Comparison of ENCODE assay signal across 8 mouse cellular contexts in the genomic region with DNA sequence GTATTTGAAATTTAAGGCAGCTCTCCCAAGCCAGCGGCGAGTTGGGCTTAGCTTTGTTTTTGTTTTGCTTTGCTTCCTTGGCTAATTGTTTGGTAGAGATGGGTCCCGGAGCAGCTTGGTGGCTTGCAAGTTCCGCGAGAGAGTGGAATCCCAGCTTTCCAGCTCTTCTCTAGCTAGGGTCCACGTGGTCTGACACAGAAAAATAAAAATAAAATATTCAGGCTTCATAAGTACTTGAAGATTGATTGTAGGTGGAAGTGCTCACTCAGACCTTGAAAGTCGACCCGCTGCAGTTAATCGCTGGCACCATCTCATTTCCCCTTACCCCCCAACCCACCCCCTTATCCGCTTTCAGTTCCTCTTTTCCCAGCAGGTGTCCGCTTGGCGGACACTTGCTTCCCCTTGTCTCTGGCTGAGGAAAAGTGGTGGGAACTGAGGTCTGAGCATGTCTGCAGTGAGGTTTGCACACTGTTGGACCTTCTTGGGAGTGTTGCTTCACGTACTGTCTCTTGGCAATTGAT.
DNase-seq lines count a peak whose midpoint lies in the region; ATAC-seq and TF ChIP-seq lines count a peak whose summit lies in the region.

No protein-coding gene starts in this region.

- no peaks in the 10 kb centered on the region for H3K27me3 ChIP-seq in heart, embryonic 12.5 days (replicated peaks)
- H3K27me3 ChIP-seq in kidney, embryonic 16.5 days (ENCODE audit: insufficient read depth, low read length): no peaks in the 10 kb centered on the region

- peak; percentile 27; the same call in 1 of the 2 replicates for ATAC-seq in heart, embryonic 12.5 days (ENCODE audit: insufficient number of reproducible peaks, low FRiP score)
- peak; percentile 69 for ATAC-seq in kidney, embryonic 16.5 days (ENCODE audit: low FRiP score, low TSS enrichment)

- H3K36me3 ChIP-seq in heart, embryonic 12.5 days: no peaks in the 10 kb centered on the region
- H3K36me3 ChIP-seq in kidney, embryonic 16.5 days (ENCODE audit: insufficient read depth, low read length): no peaks in the 10 kb centered on the region

- WGBS in heart, embryonic 12.5 days: 2% methylated on average over 13 of the region's 13 CpGs
- WGBS in kidney, embryonic 16.5 days: 3% methylated on average over 13 of the region's 13 CpGs

- peaks cover 37% of the 10 kb centered on the region for H3K4me1 ChIP-seq in bone marrow macrophage, adult 2 months (ENCODE audit: control insufficient read depth, insufficient read depth, low read length)
- H3K4me1 ChIP-seq in heart, embryonic 12.5 days (replicated peaks): peaks cover 11% of the 10 kb centered on the region; the same call in 1 of the 2 replicates
- H3K4me1 ChIP-seq in kidney, embryonic 16.5 days (ENCODE audit: insufficient read depth, low read length): peaks cover 20% of the 10 kb centered on the region

- peak overlapping the region; percentile 54 for H3K9ac ChIP-seq in heart, embryonic 12.5 days
- peak overlapping the region; percentile 59 for H3K9ac ChIP-seq in kidney, embryonic 16.5 days (replicated peaks; ENCODE audit: low read length)

- H3K9me3 ChIP-seq in heart, embryonic 12.5 days (replicated peaks): no peaks in the 10 kb centered on the region
- no peaks in the 10 kb centered on the region for H3K9me3 ChIP-seq in kidney, embryonic 16.5 days (ENCODE audit: low read length)

- H3K4me3 ChIP-seq in bone marrow macrophage, adult 2 months (ENCODE audit: insufficient read depth, low read length): peak overlapping the region; percentile 56
- peak overlapping the region; percentile 42 for H3K4me3 ChIP-seq in heart, embryonic 12.5 days
- peak overlapping the region; percentile 41 for H3K4me3 ChIP-seq in kidney, embryonic 16.5 days (ENCODE audit: low read length)

- H3K4me2 ChIP-seq in heart, embryonic 12.5 days: peak overlapping the region; percentile 68
- peak overlapping the region; percentile 77 for H3K4me2 ChIP-seq in kidney, embryonic 16.5 days (replicated peaks; ENCODE audit: low read depth, low read length)

- peak; percentile 8 for DNase-seq in ovary, postnatal 14 days (ENCODE audit: low spot score)
- DNase-seq in ovary, adult 18-20 months (ENCODE audit: low spot score): no peak
- DNase-seq in lung, postnatal 10 days: peak; percentile 44
- peak; percentile 5 for DNase-seq in spleen, adult 12 weeks (ENCODE audit: low spot score)
- no peak for DNase-seq in cerebellum, adult 9-11 months

- TF ChIP-seq POLR2A in bone marrow macrophage, adult 2 months (IDR thresholded peaks at IDR 0.05; ENCODE audit: borderline replicate concordance, low read depth, low read length): 0 out of 2 replicates have a peak, but pooled peaks have one; percentile 17

- TF ChIP-seq CTCF in bone marrow macrophage, adult 2 months (IDR thresholded peaks at IDR 0.05; ENCODE audit: low read depth, low read length): no peak; the same call in 1 of the 2 replicates

- H3K27ac ChIP-seq in bone marrow macrophage, adult 2 months (ENCODE audit: insufficient read depth, low read depth, low read length): peak overlapping the region; percentile 100
- peak overlapping the region; percentile 78 for H3K27ac ChIP-seq in heart, embryonic 12.5 days (ENCODE audit: poor library complexity, severe bottlenecking)
- H3K27ac ChIP-seq in kidney, embryonic 16.5 days (ENCODE audit: low read length): peak overlapping the region; percentile 80

Comparison
In these comparisons a context has a peak if more than half of its experiments do, and no peak if none do; other contexts are left out.
1. DNase-seq: peak in ovary, postnatal 14 days (single experiment), lung, postnatal 10 days (single experiment) and spleen, adult 12 weeks (single experiment); none in ovary, adult 18-20 months (single experiment) and cerebellum, adult 9-11 months (single experiment).
2. Peak in every context shown above with its lines, with median percentiles within 50 percentile points of each other: H3K27ac ChIP-seq and H3K4me3 ChIP-seq.